Comparison of ENCODE assay signal across 20 mouse cellular contexts in genomic region chr5:9156746-9157145, GRCm38 (mm10).
"Had no signal": no experiment of that assay in that cellular context is flagged by ENCODE, and none has a peak within 500 bp of the region (broad histone marks: within the 10 kb centered on the region; RNA-seq: fewer than 3 reads in every experiment).

No protein-coding gene starts in this region.

- H3K9ac ChIP-seq: heart, embryonic 12.5 days; hindbrain, embryonic 12.5 days; hindbrain, embryonic 14.5 days; intestine, embryonic 15.5 days; limb, embryonic 13.5 days; limb, embryonic 15.5 days had no signal

- H3K4me3 ChIP-seq: heart, embryonic 10.5 days; heart, embryonic 12.5 days; hindbrain, embryonic 10.5 days; hindbrain, embryonic 12.5 days; intestine, embryonic 15.5 days; layer of hippocampus, adult 2 months; limb, embryonic 13.5 days; limb, embryonic 15.5 days had no signal

- H3K9me3 ChIP-seq: heart, embryonic 10.5 days; heart, embryonic 12.5 days; hindbrain, embryonic 10.5 days; hindbrain, embryonic 12.5 days; intestine, embryonic 15.5 days; limb, embryonic 13.5 days; limb, embryonic 15.5 days had no signal

- H3K4me1 ChIP-seq: intestine, embryonic 15.5 days had no signal

- H3K27ac ChIP-seq: heart, embryonic 10.5 days; hindbrain, embryonic 10.5 days; hindbrain, embryonic 12.5 days; hindbrain, embryonic 14.5 days; intestine, embryonic 15.5 days; layer of hippocampus, adult 2 months; limb, embryonic 13.5 days; limb, embryonic 15.5 days had no signal

- DNase-seq: gastrocnemius, postnatal 25 days; heart, adult 18-20 months; heart, postnatal 10 days; heart, postnatal 4 days; kidney, adult 18-20 months; kidney, adult 8-10 months; kidney, postnatal 10 days; kidney, postnatal 25 days; kidney, postnatal 4 days; layer of hippocampus, postnatal 36 days; left cerebral cortex, postnatal 4 days had no signal

- H3K36me3 ChIP-seq: intestine, embryonic 15.5 days had no signal
